Mouse (Mus musculus): ENCODE data around the gene Catip. TPM values are rescaled to one million over a fixed set of nuclear protein-coding genes. Genes with fewer than 3 reads are reported as not detected.
A peak's percentile ranks its signal among the peaks of the same experiment; 100 is the strongest.

Catip gene
- total RNA-seq, 2 experiments from 2014 or later: 0.07 to 0.26 TPM

- ATAC-seq (ENCODE audit: poor library complexity, severe bottlenecking): no peak
These were observed 18.6 kb downstream of the Catip start for GRCm38 (mm10) chr1:74380484-74380883.

GRCm38 (mm10) chr1:74381588-74382021 is 19.7 kb downstream of the Catip start:
- peak; percentile 76 for ATAC-seq (ENCODE audit: poor library complexity, severe bottlenecking)

- ATAC-seq (ENCODE audit: poor library complexity, severe bottlenecking): no peak
These were observed 21.5 kb downstream of the Catip start for GRCm38 (mm10) chr1:74383385-74383784.

GRCm38 (mm10) chr1:74384525-74384924 is 22.6 kb downstream of the Catip start:
- no peak for ATAC-seq (ENCODE audit: poor library complexity, severe bottlenecking)

- ATAC-seq (ENCODE audit: poor library complexity, severe bottlenecking): no peak
These were observed 23.2 kb downstream of the Catip start for GRCm38 (mm10) chr1:74385064-74385463.

GRCm38 (mm10) chr1:74385531-74385930 is 23.6 kb downstream of the Catip start:
- no peak for ATAC-seq (ENCODE audit: poor library complexity, severe bottlenecking)

- ATAC-seq (ENCODE audit: poor library complexity, severe bottlenecking): no peak
These were observed 24.4 kb downstream of the Catip start for GRCm38 (mm10) chr1:74386363-74386713.

GRCm38 (mm10) chr1:74386714-74387385 is 24.9 kb downstream of the Catip start:
- peak; percentile 59 for ATAC-seq (ENCODE audit: poor library complexity, severe bottlenecking)

- no peak for ATAC-seq (ENCODE audit: poor library complexity, severe bottlenecking)
These were observed 25.6 kb downstream of the Catip start for GRCm38 (mm10) chr1:74387386-74387988.

- no peak for ATAC-seq (ENCODE audit: poor library complexity, severe bottlenecking)
These were observed 26.6 kb downstream of the Catip start for GRCm38 (mm10) chr1:74388398-74388920.

GRCm38 (mm10) chr1:74389831-74390286 is 28.0 kb downstream of the Catip start:
- no peak for ATAC-seq (ENCODE audit: poor library complexity, severe bottlenecking)

- ATAC-seq (ENCODE audit: poor library complexity, severe bottlenecking): peak; percentile 16
These were observed 28.5 kb downstream of the Catip start for GRCm38 (mm10) chr1:74390287-74390906.

- peak; percentile 63 for ATAC-seq (ENCODE audit: poor library complexity, severe bottlenecking)
These were observed 29.2 kb downstream of the Catip start, which contains the start of gene Ctdsp1 for GRCm38 (mm10) chr1:74390924-74391748. Ctdsp1 (plus strand) TSS chr1:74391509.

- peak; percentile 35 for ATAC-seq (ENCODE audit: poor library complexity, severe bottlenecking)
These were observed 30.0 kb downstream of the Catip start for GRCm38 (mm10) chr1:74391844-74392441.

- ATAC-seq (ENCODE audit: poor library complexity, severe bottlenecking): no peak
These were observed 30.6 kb downstream of the Catip start for GRCm38 (mm10) chr1:74392446-74392994.

- no peak for ATAC-seq (ENCODE audit: poor library complexity, severe bottlenecking)
These were observed 31.1 kb downstream of the Catip start for GRCm38 (mm10) chr1:74393010-74393409.

- ATAC-seq (ENCODE audit: poor library complexity, severe bottlenecking): no peak
These were observed 31.8 kb downstream of the Catip start for GRCm38 (mm10) chr1:74393697-74394096.

GRCm38 (mm10) chr1:74394311-74394710 is 32.4 kb downstream of the Catip start:
- ATAC-seq (ENCODE audit: poor library complexity, severe bottlenecking): no peak

GRCm38 (mm10) chr1:74394858-74395257 is 33.0 kb downstream of the Catip start:
- no peak for ATAC-seq (ENCODE audit: poor library complexity, severe bottlenecking)

GRCm38 (mm10) chr1:74395290-74395689 is 33.4 kb downstream of the Catip start:
- ATAC-seq (ENCODE audit: poor library complexity, severe bottlenecking): no peak
